Mouse (Mus musculus): ENCODE measurements around the gene Psme2.

The Psme2 gene

DNA sequence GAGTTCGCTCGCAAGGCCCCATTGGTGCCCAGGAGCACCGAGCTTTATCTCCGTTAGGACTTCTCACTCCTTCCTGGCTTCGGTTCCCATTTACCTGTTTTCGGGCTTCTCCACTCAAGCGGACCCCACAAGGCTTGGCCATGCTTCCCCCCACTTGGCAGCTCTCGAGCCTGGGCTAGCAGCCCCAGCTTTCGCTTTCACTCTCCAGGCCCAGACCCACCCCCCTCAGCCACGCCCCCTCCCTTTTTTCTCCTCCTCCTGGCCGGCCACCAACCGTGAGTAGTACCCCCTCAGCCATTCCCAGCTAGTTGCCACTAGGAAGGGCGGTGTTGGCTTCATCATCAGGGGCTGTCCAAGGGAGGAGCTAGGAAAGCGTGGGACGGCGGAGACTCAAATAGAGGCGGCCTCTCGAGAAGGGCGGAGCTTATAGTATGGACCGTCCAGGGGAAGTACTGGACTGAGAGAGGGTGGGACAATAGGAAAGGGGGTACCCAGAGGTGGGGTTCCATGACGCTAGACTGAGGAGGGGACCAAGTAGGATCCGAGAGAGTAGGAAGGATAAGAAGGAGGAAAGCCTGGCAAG, at the start of gene Psme2:
Gene Psme2 (minus strand): TSS at position 366 of the 583 bp plus-strand sequence.
- peak; percentile 74 for DNase-seq (ENCODE audit: extremely low spot score, low read depth, low spot score)

DNA sequence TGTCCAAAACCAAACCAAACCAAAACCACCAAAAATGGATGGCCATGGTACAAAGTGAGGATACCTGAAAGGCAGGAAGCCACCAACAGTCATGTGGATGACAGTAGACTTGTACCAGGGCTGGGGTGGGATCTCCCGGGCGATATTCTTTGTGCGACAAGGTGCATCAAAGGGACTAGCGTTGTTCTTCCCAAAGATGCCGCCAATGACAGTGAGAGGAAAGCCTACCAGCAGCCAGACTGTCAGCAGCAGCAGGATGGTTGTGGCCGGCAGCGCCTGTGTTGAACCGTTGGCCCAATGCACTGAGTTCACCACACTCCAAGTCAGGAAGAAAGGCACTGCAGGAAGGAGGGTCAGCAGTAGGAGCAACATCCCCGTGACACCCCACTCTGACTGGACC, 46.9 kb upstream of the Psme2 start, which contains the start of gene Gm49378:
Gene Gm49378 (minus strand): TSS at position 101 of the 400 bp plus-strand sequence.
- no peak for DNase-seq (ENCODE audit: extremely low spot score, low read depth, low spot score)

DNA sequence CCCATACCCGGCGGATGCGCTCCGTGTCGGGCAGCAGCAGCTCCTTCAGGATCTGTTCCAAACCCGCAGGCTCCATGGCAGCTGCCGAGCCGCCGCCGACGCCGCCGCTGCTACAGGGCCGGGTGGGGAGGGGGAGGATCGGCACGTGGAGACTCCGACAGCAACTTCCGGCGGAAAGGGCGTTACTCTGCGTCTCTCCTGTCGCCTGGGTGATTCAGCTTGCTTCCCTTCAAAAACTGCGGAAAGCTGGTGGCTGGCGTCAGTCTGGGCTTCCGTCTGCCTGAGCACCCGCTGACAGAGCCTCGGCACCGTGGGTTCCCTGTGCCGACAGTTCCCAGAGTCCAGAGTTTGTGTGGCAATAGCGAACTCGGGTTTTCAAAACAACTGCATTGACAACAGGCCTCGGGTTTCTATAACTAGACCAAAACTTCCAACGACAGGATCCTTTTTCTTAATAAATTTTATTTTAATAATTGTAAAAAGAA, 44.7 kb upstream of the Psme2 start, which contains the start of gene Ipo4:
Gene Ipo4 (minus strand): TSS at position 435 of the 485 bp plus-strand sequence.
- peak; percentile 57 for DNase-seq (ENCODE audit: extremely low spot score, low read depth, low spot score)

DNA sequence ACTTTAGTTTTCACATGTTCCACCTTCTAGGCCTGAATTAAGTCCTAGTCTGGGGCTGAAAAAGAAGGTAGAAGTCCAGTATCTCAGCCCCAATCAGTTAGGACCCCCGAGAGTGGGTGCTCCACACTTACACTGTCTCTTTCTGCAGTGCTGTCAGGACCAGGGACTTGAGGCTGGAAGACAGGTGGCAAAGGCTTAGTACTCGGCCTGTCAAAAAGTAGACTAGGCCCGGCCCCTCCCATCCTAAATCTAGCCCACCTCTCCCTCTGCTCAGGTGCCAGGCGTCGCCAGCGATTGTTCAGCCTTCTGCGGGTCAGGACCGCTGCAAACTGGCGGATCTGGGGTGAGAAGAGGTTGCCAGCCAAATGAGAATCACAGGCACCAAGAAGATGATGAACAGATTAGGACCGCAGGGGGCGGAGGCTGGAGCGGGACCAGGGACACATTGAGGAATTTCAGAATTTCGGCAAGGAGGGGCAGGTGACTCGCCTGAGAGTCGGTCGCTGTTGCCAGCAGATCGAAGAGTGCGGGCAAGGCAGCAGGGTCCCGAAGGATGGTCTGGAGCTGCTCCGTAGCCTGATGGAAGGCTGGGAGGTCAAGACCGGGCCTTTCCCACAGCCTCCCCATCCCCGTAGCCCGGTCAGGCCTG, 44.1 kb upstream of the Psme2 start:
- DNase-seq (ENCODE audit: extremely low spot score, low read depth, low spot score) = no peak

DNA sequence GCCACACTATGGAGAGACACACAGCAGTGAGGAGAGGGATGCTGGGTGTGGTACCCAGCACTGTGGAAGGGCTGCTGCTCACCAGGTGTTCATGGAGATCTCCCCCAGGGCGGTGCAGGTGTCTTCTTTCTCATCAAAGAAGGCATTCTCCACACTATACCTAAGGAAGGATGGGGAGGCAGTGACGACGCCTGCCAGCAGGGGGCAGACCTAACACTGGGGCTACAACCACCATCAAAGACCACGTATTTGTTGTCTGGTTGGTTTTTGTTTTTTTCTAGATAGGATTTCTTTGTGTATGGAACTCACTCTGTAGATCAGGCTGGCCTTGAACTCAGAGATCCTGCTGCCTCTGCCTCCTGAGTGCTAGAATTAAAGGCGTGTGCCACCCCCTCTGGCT, 38.4 kb upstream of the Psme2 start:
- DNase-seq (ENCODE audit: extremely low spot score, low read depth, low spot score) = no peak

DNA sequence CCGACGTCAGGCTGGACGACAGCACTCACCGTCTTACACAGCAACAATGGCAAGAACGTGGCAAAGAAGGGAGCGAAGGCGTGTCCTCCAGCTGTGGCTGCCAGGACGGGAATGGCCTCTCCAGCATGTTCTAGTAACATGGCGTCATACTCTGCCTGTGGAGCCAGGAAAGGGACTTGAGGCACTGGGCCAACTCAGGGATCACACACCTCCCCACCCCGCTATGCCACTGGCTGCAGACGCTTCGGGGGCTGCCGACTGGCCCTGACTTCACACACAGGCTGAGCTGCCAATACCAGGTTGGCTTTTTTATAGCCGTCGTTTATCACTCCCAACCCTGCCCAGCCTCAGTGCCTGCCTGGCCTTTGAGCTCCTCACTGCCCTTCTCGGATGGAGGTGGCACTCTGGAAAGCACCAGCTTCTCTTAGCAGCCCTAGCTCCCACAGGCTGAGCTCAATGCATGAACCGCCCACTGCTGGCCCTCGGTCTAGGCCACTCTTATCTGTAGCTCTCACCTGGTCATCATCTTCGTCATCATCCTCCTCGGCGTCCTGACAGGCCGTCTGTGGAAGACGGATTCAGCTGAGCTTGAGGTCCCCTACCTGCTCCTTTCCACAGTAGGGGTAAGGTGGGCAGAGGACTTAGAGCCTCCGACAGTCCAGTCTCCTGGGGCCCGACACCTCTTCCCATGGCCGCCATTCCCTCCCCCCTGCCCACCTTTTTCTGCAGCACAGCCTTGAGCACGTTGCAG, 37.3 kb upstream of the Psme2 start:
- no peak for DNase-seq (ENCODE audit: extremely low spot score, low read depth, low spot score)

DNA sequence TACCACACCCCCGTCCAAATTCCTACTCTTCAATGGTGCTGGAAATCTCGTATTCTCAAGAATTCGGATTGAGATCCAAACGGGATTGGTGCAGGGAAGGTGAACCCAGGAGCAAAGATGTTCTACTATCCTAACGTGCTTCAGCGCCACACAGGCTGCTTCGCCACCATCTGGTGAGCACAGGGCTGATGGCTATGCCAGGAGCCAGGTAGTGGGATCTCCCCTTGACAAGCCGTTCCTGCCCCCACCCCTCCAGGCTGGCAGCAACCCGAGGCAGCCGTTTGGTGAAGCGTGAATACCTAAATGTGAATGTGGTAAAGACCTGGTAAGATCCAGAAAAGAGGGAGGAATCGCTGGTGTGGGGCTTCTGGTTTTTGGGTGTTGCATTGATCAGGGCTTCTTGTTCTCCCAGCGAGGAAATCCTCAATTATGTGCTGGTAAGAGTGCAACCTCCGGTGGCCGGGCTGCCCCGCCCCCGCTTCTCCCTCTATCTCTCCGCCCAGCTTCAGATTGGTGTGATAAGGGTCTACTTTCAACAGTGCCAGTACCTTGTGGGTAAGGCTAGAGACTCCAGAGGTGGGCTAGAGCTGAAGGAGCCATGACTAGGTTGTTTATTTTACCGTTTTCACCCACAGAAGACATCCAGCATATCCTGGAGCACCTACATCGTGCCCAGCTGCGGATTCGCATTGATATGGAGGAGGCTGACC, 27.7 kb upstream of the Psme2 start:
- no peak for DNase-seq (ENCODE audit: extremely low spot score, low read depth, low spot score)

DNA sequence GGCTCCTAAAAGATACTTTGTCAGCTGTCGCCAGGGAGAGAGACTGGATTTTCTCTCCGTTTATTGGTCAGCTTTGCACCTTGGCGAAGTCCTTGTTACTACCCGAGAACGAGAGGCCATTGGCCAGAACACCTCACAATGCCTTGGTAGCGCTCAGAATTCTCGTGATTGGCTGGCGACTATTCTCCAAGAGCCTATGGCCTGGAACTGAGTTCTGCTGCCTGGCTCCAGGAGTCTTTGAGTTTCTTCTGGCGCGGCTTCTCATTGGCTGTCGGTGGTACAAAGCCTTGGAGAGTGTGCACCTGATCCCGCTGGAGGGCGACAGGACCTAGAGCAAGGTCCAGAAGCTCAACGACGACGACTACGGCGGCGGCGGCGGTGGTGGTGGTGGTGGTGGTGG, 26.9 kb upstream of the Psme2 start, which contains the start of gene Rec8:
Gene Rec8 (plus strand): TSS at position 216 of the 400 bp plus-strand sequence.
- DNase-seq (ENCODE audit: extremely low spot score, low read depth, low spot score) = no peak

DNA sequence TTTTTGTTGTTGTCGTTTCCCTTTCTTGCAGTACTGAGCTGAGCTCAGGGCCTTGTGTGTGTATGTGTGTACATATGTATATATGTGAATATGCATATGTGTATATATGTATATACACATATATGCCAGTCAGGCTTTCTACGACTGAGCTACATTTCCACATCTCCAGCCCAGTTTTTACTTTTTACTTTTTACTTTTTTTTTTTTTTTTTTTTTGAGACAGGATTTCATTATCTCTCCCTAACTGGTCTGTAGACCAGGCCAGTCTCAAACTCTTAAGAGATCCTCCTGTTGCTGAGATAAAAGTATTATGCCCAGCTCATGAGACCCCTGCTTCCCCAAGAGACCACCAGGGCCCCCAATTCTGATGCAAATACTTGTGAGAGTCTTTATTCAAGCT, 25.9 kb upstream of the Psme2 start:
- DNase-seq (ENCODE audit: extremely low spot score, low read depth, low spot score) = no peak

DNA sequence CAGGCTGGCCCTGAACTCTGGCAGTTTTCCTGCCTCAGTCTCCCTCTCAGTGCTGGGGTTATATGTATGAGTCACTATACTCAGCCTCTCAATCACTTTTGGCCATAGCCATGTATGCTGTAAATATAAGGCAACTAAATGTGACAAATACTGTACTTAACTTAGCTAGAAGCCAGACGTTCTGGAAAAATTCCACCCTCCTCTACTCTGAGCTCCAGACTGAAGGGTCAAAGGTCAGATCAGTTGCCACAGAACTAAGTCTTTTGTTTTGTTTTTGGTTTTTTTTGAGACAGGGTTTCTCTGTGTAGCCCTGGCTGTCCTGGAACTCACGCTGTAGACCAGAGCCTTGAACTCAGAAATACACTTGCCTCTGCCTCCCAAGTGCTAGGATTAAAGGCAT, 25.0 kb upstream of the Psme2 start:
- DNase-seq (ENCODE audit: extremely low spot score, low read depth, low spot score) = no peak

DNA sequence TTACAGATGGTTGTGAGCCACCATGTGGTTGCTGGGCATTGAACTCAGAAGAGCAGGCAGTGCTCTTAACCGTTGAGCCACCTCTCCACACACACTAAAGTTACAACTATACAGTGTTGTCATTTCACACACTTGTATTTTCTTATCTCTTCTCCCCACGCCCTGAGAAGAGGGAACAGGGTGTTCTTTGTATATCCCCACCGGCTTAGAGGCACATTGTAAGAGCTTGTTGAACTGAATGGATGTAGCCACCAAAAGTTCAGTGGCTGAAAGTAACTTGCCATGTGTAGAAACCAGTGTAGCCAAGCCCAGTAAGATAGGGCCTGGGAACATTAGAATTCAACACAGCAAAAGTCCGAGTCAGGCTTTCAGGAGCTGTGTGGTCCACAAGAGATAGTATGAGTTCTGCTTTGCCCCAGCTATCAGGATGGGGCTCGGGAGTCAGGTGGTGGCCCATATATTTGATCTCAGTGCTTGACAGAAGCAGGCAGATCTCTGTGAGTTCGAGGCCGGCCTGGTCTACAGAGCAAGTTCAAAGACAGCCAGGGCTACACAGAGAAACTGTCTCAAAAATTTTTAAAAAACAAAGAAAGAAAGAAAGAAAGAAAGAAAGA, 23.8 kb upstream of the Psme2 start:
- no peak for DNase-seq (ENCODE audit: extremely low spot score, low read depth, low spot score)

DNA sequence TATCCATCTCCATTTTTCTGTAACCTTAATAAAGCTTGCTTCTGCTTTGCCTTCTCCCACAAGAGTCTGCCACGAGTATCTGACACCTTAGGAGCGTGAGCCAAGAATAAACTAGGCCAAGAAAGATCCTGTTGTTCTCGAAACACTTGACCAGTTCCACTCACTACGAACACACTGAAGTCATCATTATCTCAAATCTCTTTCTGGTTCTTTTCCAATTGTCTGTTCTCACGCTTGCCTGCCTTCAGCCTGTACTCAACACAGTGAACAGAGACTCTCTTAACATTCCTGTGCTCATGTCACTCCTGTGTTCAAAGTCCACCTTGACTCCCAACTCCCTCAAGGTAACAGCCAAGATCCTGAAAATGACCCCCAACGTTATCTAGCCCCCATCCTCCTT, 22.4 kb upstream of the Psme2 start:
- DNase-seq (ENCODE audit: extremely low spot score, low read depth, low spot score) = no peak

DNA sequence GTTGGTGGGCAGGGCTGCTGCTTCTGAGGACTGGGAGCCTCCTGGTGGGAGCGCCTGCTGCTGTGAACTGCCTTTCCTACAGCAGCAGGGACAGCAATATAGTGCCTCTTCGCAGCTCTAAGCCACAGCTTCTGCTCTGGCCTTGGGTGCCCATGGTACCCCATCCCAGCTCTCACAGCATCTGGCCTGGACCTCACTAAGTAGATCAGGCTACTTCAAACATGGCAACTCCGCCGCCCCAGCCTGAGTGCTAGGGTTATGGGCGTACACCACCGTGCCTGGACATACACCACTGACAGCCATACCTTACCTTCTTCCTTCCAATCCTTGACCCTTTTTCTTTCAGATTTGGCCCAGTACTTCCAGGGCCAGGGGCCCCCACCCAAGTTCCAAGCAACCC, 17.4 kb upstream of the Psme2 start:
- DNase-seq (ENCODE audit: extremely low spot score, low read depth, low spot score) = no peak

DNA sequence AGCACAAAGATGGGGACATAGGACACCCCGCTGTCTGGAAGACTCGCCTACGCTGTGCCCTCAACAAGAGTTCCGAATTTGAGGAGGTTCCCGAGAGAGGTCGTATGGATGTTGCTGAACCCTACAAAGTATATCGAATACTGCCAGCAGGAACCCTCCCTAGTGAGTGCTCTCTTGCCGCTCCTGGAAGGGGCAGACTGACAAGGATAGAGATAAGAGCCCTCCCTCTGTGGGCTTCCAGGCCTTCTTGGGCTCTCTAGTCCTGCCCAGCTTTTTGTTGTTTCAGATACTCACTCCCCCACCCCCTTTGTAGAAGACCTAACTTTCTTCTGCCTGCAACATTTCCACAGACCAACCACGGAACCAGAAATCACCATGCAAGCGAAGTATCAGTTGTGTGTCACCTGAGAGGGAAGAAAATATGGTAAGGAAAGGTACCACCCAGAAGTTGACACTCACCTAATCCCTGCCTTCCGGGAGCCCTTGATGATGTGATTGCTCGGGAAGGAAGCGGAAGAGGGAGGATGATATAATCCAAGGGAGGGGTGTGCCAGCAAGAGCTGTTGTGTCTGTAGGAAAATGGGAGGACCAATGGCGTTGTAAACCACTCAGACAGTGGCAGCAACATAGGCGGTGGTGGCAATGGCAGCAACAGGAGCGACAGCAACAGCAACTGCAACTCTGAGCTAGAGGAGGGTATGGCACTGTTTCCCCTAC, 15.0 kb upstream of the Psme2 start:
- DNase-seq (ENCODE audit: extremely low spot score, low read depth, low spot score) = no peak

DNA sequence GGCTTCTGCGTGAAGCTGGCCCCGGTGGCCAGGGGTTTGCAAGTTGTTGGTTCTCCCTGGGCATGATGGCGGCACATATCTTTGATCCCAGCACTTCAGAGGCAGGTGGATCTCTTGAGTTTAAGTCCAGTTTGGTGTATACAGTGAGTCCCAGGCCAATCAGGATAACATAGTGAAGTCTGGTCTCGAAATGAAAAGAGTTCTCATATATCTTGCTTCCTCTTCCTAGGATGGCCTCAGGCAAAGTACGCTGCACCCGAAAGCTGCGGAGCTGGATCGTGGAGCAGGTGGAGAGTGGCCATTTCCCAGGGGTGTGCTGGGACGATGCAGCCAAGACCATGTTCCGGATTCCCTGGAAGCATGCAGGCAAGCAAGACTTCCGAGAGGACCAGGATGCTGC, 13.9 kb upstream of the Psme2 start:
- no peak for DNase-seq (ENCODE audit: extremely low spot score, low read depth, low spot score)

DNA sequence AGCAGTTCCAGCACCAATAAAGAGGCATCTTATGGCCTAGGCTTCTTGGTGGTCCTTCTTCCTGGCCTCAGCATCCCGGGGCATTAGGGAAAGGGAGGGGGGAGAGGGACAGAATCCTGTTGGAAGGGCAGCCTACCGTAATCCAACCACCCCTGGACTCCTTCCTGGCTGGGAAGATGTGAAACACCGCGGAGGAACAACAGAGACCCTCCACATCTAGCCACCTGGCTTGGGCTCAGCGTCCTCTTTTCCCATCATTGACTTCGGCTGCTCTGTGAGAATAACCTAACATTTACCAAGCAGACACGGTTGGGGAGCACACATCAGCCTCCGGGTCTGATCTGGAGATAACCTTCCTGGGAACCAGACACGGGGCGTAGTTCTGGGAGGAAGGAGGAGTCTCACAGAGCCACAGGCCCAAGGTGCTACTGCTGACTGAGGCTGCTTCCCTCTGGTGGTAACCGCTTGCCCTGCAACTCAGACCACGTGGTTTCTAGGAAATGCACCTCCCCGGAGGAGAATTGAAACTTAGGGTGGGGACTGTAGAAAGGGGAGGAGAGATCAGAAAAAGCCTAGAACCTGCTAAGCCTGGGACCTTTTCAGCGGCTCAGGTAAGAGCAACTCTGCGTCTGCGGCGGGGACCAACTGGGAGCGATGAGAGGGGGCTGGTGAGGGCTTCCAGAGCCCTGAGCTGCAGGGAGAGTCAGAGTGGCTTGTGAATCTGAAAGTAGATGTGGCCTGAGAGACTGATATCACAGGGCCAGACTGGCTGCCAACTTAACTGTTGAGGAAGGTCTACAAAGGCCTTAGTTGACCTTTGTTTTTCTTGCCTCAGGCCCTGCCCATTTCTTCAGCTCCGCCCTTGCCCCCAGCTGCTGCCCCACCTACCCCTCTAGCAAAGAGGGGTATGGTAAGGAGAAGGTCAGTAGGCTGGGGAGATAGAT, 13.0 kb upstream of the Psme2 start:
- DNase-seq (ENCODE audit: extremely low spot score, low read depth, low spot score) = peak; percentile 52

DNA sequence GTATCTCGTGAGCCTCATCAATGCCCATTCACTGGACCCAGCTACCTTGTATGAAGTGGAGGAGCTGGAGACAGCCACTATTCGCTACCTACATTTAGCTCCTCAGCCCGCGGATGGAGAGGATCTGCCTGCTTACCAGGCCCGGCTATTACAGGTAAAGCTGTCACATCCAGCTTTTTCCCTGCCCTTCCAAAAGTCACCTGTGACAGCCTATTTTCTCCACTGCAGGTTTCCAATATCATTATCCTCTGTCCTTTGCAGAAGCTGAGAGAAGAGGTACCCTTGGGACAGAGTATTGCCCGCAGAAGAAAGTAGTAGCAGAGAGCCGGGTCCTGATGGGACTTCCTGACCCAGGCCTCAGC, 12.3 kb upstream of the Psme2 start, which contains the start of gene Irf9:
Gene Irf9 (plus strand): TSS at position 301 of the 362 bp plus-strand sequence.
- no peak for DNase-seq (ENCODE audit: extremely low spot score, low read depth, low spot score)

DNA sequence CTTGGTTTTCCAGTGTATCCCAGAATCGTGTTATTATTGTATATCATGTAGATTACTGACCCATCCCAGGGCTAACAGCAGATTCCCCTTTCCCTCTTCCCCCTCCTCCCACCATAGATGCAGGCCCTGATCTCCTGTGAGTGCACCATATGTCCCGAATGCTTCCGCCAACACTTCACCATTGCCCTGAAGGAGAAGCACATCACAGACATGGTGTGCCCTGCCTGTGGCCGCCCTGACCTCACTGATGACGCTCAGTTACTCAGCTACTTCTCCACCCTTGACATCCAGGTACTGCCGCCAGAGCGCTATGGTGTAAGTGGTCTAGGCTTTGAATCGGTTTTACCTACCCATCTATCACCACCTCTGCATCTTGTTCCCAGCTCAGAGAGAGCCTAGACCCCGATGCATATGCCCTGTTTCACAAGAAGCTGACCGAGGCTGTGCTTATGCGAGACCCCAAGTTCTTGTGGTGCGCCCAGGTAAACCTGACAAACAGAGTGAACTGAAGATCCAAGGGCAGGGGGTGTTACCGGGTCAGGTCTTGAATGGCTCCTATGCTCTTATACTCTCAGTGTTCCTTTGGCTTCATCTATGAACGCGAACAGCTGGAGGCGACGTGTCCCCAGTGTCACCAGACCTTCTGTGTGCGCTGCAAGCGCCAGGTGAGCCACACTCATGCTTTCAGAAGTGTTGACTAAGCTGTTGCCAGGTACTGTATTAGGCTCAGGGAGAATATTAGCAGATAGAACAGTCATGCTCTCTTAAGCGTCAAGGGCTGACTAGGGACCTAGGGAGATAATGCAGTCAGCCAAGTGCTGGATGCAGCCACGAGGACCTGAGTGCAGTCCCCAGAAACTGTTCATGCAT, 7.8 kb upstream of the Psme2 start:
- DNase-seq (ENCODE audit: extremely low spot score, low read depth, low spot score) = no peak
